Comparison of ENCODE assay signal across 24 mouse cellular contexts in the genomic region with DNA sequence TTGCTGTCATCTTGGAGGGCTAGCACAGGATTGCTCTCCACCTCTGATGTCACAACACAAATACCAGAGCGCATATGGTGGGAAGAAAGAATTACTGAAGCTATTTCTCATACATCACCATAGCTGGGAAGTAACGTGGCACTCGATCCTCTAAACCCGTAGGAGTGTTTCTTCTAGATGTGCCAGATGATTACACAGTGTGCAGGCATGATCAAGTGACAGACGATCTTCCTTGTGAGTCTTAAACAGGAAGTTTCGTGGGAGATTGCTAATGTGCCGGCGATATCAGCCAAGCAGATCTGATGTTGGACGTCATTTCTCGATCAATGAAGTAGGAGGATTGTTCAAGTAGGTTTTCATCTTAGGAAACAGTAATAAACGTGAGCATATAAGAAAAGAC.
"Had no signal": no experiment of that assay in that cellular context is flagged by ENCODE, and none has a peak within 500 bp of the region (broad histone marks: within the 10 kb centered on the region; RNA-seq: fewer than 3 reads in every experiment).

No protein-coding gene starts in this region.

- H3K4me2 ChIP-seq: heart, embryonic 12.5 days; hindbrain, embryonic 12.5 days; hindbrain, embryonic 14.5 days; intestine, embryonic 15.5 days; limb, embryonic 13.5 days; limb, embryonic 15.5 days; liver, embryonic 12.5 days had no signal

- ATAC-seq: hindbrain, embryonic 16.5 days; inflammation-experienced regulatory T-cells, adult 6 months; intestine, embryonic 15.5 days; intestine, postnatal 0 days; liver, embryonic 12.5 days had no signal

- H3K27me3 ChIP-seq: heart, embryonic 12.5 days; hindbrain, embryonic 12.5 days; intestine, embryonic 15.5 days; limb, embryonic 13.5 days; limb, embryonic 15.5 days; liver, embryonic 12.5 days had no signal

- H3K27ac ChIP-seq: heart, embryonic 10.5 days; hindbrain, embryonic 10.5 days; hindbrain, embryonic 12.5 days; hindbrain, embryonic 14.5 days; intestine, embryonic 15.5 days; limb, embryonic 13.5 days; limb, embryonic 15.5 days; liver, embryonic 12.5 days; liver, embryonic 14.5 days had no signal

- H3K9me3 ChIP-seq: heart, embryonic 10.5 days; heart, embryonic 12.5 days; hindbrain, embryonic 10.5 days; hindbrain, embryonic 12.5 days; intestine, embryonic 15.5 days; limb, embryonic 13.5 days; limb, embryonic 15.5 days; liver, embryonic 12.5 days had no signal

- H3K4me1 ChIP-seq: heart, embryonic 10.5 days; heart, embryonic 12.5 days; hindbrain, embryonic 10.5 days; hindbrain, embryonic 12.5 days; intestine, embryonic 15.5 days; limb, embryonic 13.5 days; limb, embryonic 15.5 days had no signal

- DNase-seq: gastrocnemius, postnatal 25 days; heart, adult 18-20 months; heart, postnatal 10 days; heart, postnatal 4 days; kidney, adult 18-20 months; kidney, adult 8-10 months; kidney, postnatal 25 days; kidney, postnatal 4 days; layer of hippocampus, adult 9-11 months; layer of hippocampus, postnatal 36 days; left cerebral cortex, postnatal 4 days had no signal

- H3K9ac ChIP-seq: heart, embryonic 12.5 days; hindbrain, embryonic 12.5 days; hindbrain, embryonic 14.5 days; intestine, embryonic 15.5 days; limb, embryonic 13.5 days; limb, embryonic 15.5 days; liver, embryonic 12.5 days; liver, embryonic 14.5 days had no signal

- H3K4me3 ChIP-seq: heart, embryonic 10.5 days; heart, embryonic 12.5 days; hindbrain, embryonic 10.5 days; hindbrain, embryonic 12.5 days; intestine, embryonic 15.5 days; limb, embryonic 13.5 days; limb, embryonic 15.5 days; liver, embryonic 12.5 days had no signal
